Mouse (Mus musculus) layer of hippocampus, adult 11-12 months (tissue): ENCODE measurements around the gene Zpbp.
A peak's percentile ranks its signal among the peaks of the same experiment; 100 is the strongest.

Experiments used
- DNase-seq: peaks from one replicate; pipeline ENCODE4 v3.0.0; 2022; ENCODE audit warnings: low spot score

The Zpbp gene

DNA sequence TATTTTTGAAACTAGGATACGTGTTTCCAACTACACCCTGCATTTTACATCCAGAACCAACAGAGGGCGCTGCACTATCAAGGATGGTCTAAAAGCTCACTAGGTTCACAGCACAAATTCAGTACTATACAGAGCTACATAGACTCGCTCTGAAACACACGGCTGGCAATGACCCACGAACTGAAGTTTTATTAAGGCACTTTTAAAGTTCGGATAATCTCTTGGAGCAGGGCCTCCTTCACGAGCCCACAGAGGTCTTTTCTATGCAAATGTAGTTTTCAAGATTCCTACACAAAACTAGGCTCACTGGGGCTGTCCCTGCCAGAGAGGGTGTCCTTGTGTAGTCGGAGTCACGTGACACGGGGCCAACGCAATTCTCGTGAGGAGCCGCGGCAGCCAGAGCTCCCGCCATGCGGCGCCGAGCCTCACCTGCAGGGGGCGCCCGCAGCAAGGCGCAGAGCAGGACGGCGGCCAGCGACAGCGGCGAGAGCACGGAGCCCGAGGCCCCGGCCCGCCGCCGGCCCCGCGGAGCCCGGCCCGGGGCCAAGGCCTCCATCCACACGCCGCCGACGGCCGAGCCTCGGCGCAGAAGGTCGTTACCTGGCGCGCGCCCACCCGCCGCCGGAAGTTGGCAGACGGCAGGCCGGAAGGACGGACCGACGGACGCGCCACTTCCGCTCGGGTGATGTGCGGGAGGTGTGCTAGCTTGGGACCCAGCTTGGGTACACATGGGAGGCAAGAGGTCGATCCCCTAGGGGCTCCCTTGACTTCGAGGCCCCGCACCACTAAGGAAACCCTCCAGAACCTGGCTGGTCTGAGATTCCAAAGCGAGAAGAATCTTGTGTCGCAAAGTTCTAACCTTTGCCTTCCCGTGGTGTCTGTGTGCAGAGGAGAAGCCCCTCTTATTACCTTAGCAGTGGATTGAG lies at the start of gene Zpbp, which contains the start of gene Spata48:
Zpbp (minus strand) TSS at position 774 of the 926 bp plus-strand sequence.
Spata48 (plus strand) TSS at position 460 of the 926 bp plus-strand sequence.
- peak; percentile 93 for DNase-seq

DNA sequence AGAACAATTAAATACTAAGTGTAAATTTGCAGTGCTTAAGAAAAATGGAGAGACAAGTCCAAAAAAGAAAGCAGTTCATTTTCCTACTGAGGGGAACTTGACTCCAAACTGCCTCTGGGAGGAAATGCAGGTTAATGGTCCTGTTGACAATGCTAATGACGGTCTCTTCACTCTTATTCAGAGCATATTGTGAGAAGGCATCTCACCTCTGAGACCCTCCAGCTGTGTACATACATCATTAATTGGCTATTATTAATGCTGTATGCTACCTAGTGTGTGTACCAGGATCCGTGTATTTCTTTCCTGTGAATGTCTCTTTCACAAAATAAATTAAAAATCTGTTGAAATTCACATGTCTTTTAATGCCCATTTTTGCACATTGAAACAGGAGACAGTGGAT lies 47.2 kb upstream of the Zpbp start:
- DNase-seq: no peak

DNA sequence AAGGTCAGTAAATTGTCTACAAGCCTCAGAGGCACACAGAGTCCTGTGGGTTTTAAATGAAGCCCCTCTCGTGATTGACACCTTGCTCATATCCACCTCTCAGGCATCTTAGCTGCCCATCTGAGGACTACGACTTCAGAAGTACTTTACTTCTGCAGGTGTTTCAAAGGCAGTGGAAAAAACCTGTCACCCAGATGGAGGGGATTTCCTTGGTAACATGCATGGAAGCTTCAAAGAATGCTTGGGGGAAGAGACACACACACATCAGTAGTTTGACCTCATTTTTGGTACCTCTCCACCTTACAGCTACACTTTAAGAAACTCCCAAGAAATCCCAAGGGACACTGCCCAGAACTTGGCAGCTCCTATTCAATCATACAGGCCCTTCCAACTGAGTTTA lies 44.0 kb upstream of the Zpbp start:
- no peak for DNase-seq

DNA sequence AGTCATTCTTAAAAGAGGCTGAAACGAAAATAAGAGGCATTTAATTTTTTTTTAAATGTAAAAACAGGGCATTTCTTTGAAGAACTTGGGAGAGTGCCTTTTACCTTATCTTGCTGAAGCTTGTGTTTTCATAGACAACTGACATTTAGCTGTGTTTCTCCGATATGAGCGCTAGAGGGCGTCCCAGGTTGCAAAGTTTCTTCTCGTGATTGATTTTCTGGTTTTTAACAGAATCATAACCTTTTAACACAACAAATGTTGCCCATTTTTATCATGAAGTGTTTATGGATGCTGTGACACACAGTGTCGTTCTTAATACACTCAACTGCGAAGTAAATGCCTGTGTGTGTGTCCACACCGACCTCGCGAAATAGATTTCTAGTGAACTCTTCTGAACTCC lies 37.7 kb upstream of the Zpbp start:
- peak; percentile 23 for DNase-seq

DNA sequence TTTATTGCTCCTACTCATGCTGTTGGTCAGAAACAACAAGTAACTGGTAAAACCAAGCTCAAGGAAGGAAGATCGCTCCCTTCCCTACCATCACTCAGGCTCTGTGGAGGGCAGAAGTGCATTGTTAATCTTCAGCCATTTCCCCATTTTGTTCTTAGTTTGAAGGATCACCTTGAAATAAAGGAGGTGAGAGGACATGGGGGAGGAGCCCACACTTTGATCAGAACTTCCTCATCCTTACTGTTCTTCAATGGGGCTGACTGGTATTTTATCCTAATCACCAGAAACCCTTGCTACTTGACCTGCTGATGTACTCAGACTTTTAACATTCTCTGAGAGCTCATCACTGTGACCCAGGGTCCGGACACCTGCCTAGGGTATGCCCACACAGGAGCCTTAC lies 33.5 kb upstream of the Zpbp start:
- no peak for DNase-seq

DNA sequence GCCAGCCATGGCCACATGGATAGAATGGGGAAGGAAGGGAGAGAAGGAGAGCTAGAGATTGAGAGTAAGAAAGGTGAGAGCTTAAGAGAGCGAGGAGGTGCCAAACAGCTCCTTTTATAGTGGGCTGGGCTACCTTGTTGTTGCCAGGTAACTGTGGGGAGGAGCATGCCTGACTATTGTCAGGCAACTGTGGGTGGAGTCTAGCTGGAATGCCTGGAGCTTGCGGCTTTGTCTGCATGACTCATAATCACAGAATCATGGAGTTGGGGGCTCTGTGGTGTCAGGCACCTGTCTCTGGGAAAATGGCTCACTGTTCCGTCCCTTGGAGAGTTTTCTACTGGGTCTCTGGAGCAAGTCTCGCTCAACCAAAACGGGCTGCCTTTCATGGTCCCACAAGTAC lies 29.8 kb upstream of the Zpbp start:
- DNase-seq: no peak

DNA sequence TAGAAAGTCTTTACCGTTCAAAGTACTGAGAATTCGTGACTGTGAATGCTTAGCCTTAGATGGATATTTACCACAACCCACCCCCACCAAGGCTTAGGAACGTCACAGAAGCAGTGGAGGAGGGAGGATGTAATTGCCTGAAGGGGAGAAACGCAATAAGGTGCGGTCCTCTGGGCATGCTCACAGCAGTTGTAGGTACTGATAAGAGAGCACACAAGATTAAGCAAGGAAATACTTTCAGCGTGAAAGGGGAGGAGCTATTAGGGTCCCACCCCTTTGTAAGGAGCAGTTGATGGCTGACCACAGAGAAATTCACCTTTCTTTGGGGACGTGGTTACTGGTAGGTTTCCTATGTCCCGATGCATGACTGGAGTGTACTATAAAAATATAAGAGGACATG lies 22.2 kb upstream of the Zpbp start:
- no peak for DNase-seq

DNA sequence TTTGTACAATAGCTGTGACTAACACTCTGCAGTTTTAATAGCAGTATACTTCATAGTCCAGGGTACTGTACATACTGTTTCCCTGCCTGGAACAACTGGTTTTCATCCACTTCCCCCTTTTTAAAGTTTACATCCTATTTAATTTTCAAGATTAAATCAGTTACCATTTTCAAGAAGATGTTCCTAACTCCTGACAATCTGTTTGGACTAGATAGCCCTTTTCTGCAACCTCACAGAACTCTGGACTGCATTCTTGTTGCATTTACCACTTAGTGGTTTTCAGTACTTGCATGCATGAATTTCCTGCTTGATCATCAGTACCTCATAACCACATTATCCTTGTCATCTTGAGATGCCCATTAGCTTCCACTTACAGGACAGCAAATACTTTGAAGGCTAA lies 6.7 kb upstream of the Zpbp start:
- no peak for DNase-seq

DNA sequence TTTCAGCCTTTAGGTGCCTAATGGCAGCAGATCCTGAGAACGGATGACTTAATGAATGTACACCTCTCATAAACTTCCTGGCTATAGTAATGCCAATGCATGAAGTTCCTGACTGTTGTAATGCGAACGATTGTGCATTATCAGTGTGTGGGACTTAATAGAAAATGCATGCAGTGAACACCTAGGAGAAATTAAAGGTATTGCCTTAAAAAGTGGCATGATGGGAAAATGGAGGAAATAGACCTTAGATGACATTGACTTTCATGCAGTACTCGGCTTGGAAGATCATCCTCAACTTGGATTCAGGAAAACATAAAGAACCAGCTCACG lies 318 bp upstream of the Zpbp start:
- DNase-seq: no peak

DNA sequence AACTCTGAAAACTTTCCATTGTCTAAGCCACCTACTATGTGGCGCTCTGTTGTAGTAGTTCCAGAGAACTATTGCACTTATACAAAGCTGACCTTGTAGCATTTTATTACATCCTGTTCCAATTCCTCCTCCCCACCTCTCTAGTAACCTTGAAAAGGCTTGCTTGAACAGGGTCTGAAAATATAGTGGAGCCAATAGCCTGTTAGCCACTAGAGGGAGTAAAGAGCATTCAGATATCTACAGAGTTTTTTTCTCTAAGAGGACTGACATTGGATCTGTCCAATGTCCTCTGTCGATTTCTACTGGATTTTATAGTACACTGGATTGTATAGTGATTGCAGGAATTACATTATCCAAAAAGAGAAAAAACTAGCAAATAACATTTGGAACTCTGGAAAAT lies 7.2 kb downstream of the Zpbp start:
- DNase-seq: no peak

DNA sequence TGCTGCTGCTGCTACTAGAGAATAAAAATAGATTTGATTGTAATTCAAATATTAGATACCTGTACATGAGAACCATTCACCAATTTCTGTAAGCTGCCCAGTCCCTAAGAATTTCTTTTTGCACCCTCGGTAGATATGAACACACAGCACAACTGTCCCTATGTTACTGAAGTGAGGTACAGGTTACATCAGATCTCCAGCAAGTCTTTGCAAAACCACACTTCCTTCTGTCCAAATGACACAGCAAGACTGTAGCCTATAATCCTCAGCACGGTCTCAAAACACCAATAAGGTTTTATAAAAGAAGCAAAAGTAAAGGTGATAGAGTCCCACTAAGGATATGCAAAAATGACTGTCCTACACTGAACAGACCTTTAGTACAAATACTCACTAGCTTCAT lies 44.9 kb downstream of the Zpbp start:
- DNase-seq: no peak

DNA sequence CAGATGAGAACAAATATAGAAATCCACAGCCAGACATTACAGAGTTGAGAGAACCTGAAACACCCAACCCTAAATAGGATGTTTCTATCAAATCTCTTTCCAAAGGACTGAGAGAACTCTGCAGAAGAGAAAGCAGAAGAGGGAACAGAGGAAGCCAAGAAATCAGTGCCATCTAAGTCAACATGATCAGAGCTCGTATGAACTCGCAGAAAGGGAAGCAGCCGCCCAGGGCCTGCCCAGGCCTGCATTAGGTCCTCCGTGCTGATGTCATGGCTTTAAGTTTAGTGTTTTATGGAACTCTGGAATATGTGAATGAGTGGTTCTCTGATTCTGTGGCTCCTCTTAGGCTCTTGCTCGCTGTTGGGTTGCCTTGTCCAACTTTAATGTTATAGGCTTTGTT lies 48.0 kb downstream of the Zpbp start:
- DNase-seq: no peak

DNA sequence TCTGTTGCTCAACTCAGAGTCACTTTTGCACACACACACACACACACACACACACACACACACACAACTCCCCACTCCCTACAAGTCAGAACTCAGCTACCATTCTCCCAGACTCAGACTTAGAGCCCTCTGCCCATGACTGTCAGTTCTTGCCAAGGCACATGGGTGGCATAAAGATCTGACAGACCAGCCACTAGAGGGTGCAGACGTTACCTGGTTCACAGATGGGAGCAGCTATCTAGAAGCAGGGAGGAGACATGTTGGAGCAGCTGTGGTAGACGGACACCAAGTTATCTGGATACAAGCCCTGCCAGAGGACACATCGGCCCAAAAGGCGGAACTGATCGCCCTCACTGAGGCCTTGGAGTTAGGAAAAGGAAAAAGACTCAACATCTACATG lies 67.5 kb downstream of the Zpbp start:
- no peak for DNase-seq

DNA sequence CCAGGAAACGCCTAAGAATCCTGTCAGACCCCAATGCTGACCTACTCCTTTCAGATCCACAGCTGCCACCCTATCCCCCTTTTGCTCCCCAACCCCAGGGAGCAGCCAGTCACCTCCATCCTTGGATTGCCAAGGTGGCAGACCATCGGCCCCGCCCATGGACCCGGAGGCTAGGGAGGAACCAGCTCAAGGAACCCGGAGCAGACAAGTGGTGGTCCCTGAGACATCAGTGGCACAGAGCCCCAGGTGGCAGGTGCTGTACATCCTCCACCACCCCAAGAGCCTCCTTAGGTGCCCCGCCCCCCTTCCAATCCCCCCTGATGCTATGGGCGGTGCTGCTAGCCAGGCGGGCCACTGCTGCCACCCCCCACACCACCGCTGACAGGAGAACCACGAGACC lies 69.0 kb downstream of the Zpbp start:
- no peak for DNase-seq

DNA sequence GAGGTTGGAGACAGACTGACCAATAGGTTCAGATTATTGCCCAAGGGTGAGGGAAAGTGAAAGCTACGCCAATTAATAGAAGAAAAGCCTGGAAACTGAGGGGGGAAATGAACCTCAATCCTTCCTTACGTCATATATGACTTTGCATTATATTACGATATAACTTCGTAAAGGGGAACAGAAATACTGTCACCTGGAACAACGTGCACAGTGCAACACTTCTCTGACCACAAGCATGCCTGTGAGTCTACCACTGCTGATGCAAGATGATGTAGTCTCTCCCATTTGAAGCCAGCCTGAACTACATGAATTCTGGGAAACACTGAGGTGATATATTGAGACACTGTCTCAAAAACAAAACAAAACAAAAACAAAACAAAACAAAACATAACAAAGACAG lies 90.9 kb downstream of the Zpbp start:
- DNase-seq: no peak

DNA sequence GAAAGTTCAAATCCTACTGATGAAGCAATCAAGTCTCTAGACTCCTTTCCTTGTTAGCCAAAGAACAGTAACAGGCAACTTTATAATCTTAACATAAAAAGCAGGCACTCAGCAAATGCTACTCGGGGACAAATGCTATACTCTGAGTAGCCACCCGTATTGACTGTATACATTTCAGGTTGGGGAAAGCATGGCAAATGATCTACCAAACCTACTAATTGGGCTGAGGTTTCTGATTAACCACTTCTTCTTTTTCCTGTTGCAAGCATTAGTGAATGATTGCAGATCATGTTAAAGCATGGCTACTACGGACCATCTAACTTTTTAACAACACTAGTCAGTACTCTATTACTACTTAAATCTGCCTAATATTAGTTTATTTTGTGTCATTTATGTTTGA lies 178.7 kb downstream of the Zpbp start:
- DNase-seq: no peak

DNA sequence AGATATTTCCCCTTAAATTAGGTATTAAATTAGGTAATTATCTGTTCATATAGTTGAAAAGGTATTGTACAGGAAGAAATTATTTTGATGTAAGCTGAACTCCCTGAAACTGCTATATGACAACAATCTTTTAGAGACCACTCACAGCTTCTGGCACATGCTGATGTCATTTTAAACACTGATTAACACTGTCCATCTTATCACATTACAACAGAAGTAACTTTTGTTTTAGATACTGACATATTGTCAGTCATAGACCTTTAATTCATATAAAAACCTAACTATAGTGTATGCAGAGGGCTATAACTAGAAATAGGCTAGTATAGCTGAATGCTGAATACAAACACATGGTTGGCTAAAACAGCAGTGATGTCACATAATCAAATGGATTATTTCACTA lies 182.1 kb downstream of the Zpbp start:
- DNase-seq: no peak

DNA sequence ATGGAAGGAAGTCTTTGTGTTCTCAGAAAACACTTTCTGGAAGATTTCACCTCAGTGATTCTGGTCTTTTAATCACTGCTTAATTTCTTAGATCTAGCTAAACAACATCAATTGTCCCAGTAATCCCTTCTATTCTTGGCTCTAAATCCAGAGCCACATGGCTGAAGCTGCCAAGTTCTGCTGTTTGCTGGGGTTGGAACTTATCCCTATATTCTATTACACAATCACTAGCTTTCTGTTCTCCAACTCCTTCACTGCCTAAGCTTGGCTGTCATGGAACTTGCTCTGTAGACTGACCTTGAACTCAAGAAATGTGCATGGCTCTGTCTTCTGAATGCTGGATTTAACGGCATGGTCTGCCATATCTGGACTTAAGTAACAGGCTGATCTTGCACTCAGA lies 204.9 kb downstream of the Zpbp start:
- no peak for DNase-seq

DNA sequence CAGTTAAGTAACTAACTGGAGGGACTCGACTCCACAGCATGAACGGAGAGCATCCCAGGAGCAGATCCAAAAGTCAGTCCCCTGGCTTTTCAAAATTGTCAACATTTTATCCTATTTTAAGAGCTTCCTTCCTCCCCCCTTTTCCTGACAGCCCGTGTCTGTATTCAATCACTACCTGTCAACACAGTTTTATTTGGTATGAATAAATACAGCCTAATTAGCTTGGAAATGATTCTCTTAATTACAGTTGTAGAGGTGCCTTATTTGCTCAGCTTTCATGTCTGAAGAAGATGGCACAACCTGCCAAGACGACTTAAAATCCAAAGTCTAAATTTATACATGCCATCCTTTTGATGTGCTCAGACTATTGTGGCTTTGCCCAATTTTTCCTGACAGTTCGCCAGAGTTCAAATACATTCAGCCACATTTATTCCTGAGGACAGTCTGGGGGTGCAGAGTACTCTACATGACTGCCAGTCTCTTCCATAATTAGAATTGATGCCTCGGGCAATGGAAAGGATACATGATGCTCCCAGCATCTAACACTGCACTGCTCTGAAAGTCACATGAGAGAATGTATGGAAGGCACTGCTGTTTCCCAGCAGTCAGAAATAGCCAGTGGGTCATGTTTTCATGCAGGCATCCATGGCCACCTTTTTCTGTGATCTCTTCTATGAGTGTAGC lies 219.4 kb downstream of the Zpbp start:
- DNase-seq: no peak

DNA sequence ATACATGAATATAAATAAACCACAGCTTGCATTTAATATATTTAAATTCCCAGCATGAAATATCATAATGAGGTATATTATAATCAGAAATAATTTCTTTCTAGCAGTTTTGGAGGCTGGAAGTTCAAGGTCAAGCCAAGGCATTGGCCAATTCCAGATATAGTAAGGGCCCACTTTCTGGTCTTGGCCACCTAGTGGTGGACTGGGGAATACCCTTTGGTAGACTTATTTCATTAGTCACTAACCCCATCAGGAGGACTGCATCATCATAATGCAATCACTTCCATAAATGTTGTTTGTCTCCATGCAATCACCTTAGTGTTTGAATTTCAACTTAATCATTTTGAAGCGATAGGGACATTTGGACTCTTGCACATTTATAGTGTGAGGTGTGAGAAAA lies 222.9 kb downstream of the Zpbp start:
- no peak for DNase-seq
